Mouse (Mus musculus): ENCODE data around the gene Pou3f3. TPM values are rescaled to one million over a fixed set of nuclear protein-coding genes. Genes with fewer than 3 reads are reported as not detected.

Pou3f3 gene
- polyA plus RNA-seq, 1 experiment, result not detected

DNA sequence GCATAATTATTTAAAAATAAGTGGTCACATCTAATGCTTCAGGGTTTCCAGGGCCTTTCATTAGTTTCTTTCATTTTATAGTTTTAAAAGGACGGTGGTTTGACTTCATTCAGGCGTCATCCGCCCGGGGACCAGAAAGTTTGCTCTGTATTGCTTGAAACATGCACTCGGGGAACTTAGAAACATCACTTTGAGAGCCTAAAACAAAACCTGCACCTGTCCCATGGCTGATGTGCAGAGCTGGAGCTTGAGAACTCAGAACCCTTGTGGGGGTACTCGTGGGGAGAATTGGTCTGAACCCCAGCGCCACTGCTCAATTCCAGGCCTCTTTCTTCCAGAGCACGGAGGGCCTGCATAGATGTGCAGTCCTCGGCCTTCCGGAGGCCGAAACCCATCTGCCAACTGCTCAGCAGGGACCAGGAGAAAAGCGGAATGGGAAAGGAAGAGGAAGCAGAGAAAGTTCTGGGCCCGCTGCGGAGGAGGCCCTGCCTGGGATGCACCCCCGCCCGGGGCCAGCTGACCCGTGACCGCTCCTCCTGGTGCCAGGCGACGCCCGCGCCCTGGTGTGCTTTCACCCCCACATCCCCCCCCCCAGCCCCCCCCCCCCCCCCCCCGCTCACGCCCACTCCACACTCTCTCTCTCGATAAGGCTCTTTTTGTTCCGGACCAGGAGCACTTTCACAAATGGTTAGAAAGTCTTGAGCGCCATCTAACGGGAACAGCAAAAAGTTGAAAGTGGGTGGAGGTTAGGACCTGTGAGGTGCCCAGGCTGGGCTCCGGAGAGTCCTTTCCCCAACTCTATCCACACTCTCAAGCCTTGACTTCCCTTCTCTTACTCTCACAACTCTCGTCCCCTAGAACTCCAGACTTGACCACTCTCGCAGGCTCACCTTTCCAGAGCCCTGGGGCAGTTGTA, 18.7 kb downstream of the Pou3f3 start:
- no peaks in the 10 kb centered on the region for H3K36me3 ChIP-seq (replicated peaks; ENCODE audit: low read length)
- H3K9me3 ChIP-seq, result no peaks in the 10 kb centered on the region
- peaks cover 80% of the 10 kb centered on the region for H3K27me3 ChIP-seq (replicated peaks)
- TF ChIP-seq FLI1 (IDR thresholded peaks at IDR 0.05; ENCODE audit: low read length) (no peak), GATA1 (IDR thresholded peaks at IDR 0.05; ENCODE audit: borderline replicate concordance, low read length) (no peak)
- H3K4me1 ChIP-seq, result peaks cover 23% of the 10 kb centered on the region
- peak overlapping the region; percentile 88 for H3K4me3 ChIP-seq (replicated peaks)

DNA sequence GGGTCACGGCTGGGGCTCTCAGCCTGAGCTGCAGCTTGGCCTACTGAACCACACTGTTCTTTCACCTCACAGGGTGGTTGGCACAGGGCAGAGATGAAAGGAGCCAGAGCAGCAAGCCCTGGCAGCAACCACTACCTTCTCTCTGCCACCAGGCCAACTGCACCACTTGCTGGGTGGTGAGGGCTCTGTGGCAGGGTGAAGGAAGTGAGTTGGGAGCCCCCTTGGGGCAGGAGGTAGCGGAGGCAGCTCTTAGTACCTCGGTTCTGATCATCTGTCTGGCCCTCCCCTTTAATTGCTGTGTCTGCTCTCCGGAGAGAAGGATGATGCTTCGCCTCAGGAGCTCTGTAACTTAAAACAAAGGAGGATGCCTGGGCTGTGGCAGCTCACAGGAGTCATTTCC, 23.0 kb downstream of the Pou3f3 start:
- no peak overlapping the region for H3K4me3 ChIP-seq (replicated peaks)
- H3K4me1 ChIP-seq, result peaks cover 12% of the 10 kb centered on the region
- H3K36me3 ChIP-seq (replicated peaks; ENCODE audit: low read length), result no peaks in the 10 kb centered on the region
- H3K27me3 ChIP-seq (replicated peaks), result peaks cover 48% of the 10 kb centered on the region
- TF ChIP-seq GATA1 (IDR thresholded peaks at IDR 0.05; ENCODE audit: borderline replicate concordance, low read length) (no peak), FLI1 (IDR thresholded peaks at IDR 0.05; ENCODE audit: low read length) (no peak)
- no peaks in the 10 kb centered on the region for H3K9me3 ChIP-seq

DNA sequence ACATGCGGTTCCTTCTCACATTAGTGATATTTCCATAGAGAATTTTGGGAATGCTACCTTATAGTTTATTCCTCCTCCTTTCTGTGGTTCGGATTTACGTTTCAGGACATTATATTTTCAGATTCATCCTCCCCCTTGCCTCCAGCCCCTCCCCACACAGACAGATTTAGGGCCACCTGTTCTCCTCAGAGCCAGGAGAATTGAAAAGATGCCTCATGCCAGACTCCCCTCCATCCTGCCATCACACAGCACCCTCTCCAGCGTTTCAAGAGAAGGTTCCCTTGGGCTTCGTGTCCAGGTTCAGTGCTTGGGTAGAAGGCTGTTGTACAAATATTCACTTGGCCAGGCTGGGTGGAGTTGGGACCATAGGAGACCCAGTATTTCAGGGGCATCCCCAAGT, 25.8 kb downstream of the Pou3f3 start:
- H3K9me3 ChIP-seq, result no peaks in the 10 kb centered on the region
- no peaks in the 10 kb centered on the region for H3K36me3 ChIP-seq (replicated peaks; ENCODE audit: low read length)
- H3K4me1 ChIP-seq, result no peaks in the 10 kb centered on the region
- TF ChIP-seq GATA1 (IDR thresholded peaks at IDR 0.05; ENCODE audit: borderline replicate concordance, low read length), result no peak
- TF ChIP-seq FLI1 (IDR thresholded peaks at IDR 0.05; ENCODE audit: low read length), result no peak
- H3K27me3 ChIP-seq (replicated peaks), result peaks cover 22% of the 10 kb centered on the region
- H3K4me3 ChIP-seq (replicated peaks), result no peak overlapping the region

GRCm38 (mm10) chr1:42723769-42724300, 28.3 kb downstream of the Pou3f3 start:
- Histone ChIP-seq H3K27me3 (replicated peaks) (peaks cover 13% of the 10 kb centered on the region), H3K9me3 (no peaks in the 10 kb centered on the region), H3K4me3 (replicated peaks) (no peak overlapping the region), H3K36me3 (replicated peaks; ENCODE audit: low read length) (no peaks in the 10 kb centered on the region), H3K4me1 (no peaks in the 10 kb centered on the region)
- TF ChIP-seq FLI1 (IDR thresholded peaks at IDR 0.05; ENCODE audit: low read length) (no peak), GATA1 (IDR thresholded peaks at IDR 0.05; ENCODE audit: borderline replicate concordance, low read length) (no peak)

- H3K9me3 ChIP-seq, result no peaks in the 10 kb centered on the region
- H3K4me3 ChIP-seq (replicated peaks), result no peak overlapping the region
- no peaks in the 10 kb centered on the region for H3K36me3 ChIP-seq (replicated peaks; ENCODE audit: low read length)
- TF ChIP-seq GATA1 (IDR thresholded peaks at IDR 0.05; ENCODE audit: borderline replicate concordance, low read length) (no peak), FLI1 (IDR thresholded peaks at IDR 0.05; ENCODE audit: low read length) (no peak)
- H3K27me3 ChIP-seq (replicated peaks), result peaks cover 7% of the 10 kb centered on the region
- no peaks in the 10 kb centered on the region for H3K4me1 ChIP-seq
These were observed 29.3 kb downstream of the Pou3f3 start for GRCm38 (mm10) chr1:42724881-42725280.

- Histone ChIP-seq H3K4me3 (replicated peaks) (no peak overlapping the region), H3K9me3 (no peaks in the 10 kb centered on the region), H3K4me1 (no peaks in the 10 kb centered on the region), H3K36me3 (replicated peaks; ENCODE audit: low read length) (no peaks in the 10 kb centered on the region), H3K27me3 (replicated peaks) (peaks cover 1% of the 10 kb centered on the region)
- no peak for TF ChIP-seq GATA1 (IDR thresholded peaks at IDR 0.05; ENCODE audit: borderline replicate concordance, low read length)
- no peak for TF ChIP-seq FLI1 (IDR thresholded peaks at IDR 0.05; ENCODE audit: low read length)
These were observed 31.6 kb downstream of the Pou3f3 start for GRCm38 (mm10) chr1:42727161-42727560.

DNA sequence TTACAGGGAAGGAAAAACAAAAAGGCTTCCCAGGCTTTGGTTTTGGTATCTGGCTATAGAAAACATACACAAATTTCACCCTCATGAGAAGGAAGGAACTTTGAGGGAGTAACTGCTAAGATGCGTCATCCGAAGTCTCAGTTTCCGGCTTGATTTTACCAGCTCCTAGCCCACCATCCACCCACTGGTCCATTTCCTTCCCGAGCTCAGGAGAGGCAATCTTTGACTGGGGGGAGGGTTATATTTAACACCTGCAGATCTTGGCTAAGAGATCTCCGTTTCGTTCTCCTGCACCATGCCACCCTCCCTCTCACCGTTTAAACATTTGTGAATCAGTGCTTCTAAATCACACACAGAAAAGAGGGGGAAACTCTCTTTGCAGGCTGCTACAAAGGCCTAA, 32.1 kb downstream of the Pou3f3 start:
- Histone ChIP-seq H3K27me3 (replicated peaks) (peaks cover 1% of the 10 kb centered on the region), H3K4me3 (replicated peaks) (no peak overlapping the region), H3K9me3 (no peaks in the 10 kb centered on the region), H3K36me3 (replicated peaks; ENCODE audit: low read length) (no peaks in the 10 kb centered on the region), H3K4me1 (no peaks in the 10 kb centered on the region)
- TF ChIP-seq FLI1 (IDR thresholded peaks at IDR 0.05; ENCODE audit: low read length) (no peak), GATA1 (IDR thresholded peaks at IDR 0.05; ENCODE audit: borderline replicate concordance, low read length) (no peak)

DNA sequence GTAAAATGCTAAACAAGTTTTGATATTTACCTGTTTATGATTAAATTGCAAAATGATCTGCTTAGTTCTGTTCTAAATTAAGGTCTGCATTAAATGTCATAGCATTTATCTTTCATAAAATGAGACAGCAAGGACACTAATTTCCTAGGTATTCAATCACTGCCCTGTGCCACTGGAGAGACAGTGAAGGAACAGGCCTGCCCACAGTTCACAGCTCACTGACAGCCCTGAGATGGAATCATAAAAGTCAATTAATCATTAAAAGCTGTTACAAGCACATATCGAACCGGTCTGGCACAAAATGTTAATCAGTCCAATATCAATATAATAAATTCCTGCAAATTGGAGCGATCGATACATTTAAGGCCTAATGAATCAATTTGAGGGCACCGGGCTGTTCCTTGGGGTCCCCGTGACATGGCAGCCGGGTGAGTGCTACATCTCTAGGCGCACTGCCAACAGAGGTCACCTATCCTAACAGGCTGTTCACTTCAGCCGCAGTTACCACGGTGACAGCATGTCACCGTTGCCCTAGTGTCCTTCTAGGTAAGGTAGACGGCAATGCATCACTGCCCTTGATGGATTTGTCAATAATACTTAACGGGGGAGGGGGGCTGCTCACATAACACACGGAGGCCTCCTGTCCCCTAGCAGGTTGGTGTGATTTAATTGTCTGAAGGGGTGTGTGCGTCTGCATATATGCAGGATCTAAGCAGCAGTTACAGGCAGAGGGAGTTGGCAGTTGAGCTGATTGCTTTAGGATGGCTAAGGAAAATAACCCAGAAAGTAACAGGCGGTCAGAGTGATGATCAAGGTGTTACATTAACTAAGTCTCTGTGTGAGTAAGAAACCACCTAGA, 46.0 kb downstream of the Pou3f3 start:
- H3K9me3 ChIP-seq, result peaks cover 18% of the 10 kb centered on the region
- peaks cover 7% of the 10 kb centered on the region; the same call in 1 of the 2 replicates for H3K4me1 ChIP-seq
- H3K27me3 ChIP-seq (replicated peaks), result no peaks in the 10 kb centered on the region
- H3K36me3 ChIP-seq (replicated peaks; ENCODE audit: low read length), result no peaks in the 10 kb centered on the region
- TF ChIP-seq FLI1 (IDR thresholded peaks at IDR 0.05; ENCODE audit: low read length), result no peak
- H3K4me3 ChIP-seq (replicated peaks), result no peak overlapping the region

DNA sequence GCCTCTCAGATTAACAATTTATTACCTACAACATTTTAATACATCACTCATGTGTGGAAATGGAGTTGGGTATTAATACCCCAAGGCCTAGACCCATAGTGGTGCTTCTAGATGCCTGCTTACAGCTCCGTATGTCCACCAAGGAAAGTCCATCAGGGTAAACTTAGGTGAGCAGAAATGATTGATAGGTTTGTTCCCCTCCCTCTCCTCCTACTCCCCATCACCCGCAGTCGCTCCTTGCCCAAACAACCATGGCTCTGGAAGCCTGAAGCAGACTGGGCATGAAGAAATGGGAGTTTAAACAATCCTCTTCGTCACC, 46.6 kb downstream of the Pou3f3 start:
- H3K9me3 ChIP-seq, result peaks cover 13% of the 10 kb centered on the region
- no peak for TF ChIP-seq GATA1 (IDR thresholded peaks at IDR 0.05; ENCODE audit: borderline replicate concordance, low read length)
- TF ChIP-seq FLI1 (IDR thresholded peaks at IDR 0.05; ENCODE audit: low read length), result no peak
- no peaks in the 10 kb centered on the region for H3K36me3 ChIP-seq (replicated peaks; ENCODE audit: low read length)
- no peak overlapping the region for H3K4me3 ChIP-seq (replicated peaks)
- H3K27me3 ChIP-seq (replicated peaks), result no peaks in the 10 kb centered on the region
- peaks cover 7% of the 10 kb centered on the region; the same call in 1 of the 2 replicates for H3K4me1 ChIP-seq

Measured in megakaryocyte, embryonic 14.5 days (primary cell).